Mouse (Mus musculus): ENCODE measurements around the gene Tmem247. TPM values are rescaled to one million over a fixed set of nuclear protein-coding genes. Genes with fewer than 3 reads are reported as not detected.

The Tmem247 gene
- polyA plus RNA-seq, 1 experiment from 2014 or later, result not detected

GRCm38 (mm10) chr17:86965121-86965520 is 48.0 kb downstream of the Tmem247 start:
- no peak for ATAC-seq (ENCODE audit: insufficient number of reproducible peaks, insufficient read depth, low FRiP score, low TSS enrichment)
- Histone ChIP-seq H3K4me2 (replicated peaks) (peak overlapping the region; percentile 88), H3K4me1 (peaks cover 44% of the 10 kb centered on the region), H3K36me3 (peaks cover 5% of the 10 kb centered on the region; the same call in 1 of the 2 replicates), H3K4me3 (peak overlapping the region; percentile 84), H3K27ac (peak overlapping the region; percentile 95), H3K9me3 (no peaks in the 10 kb centered on the region), H3K9ac (peak overlapping the region; percentile 15; the same call in 1 of the 2 replicates), H3K27me3 (no peaks in the 10 kb centered on the region)
- WGBS, result 67% methylated on average over 8 of the region's 8 CpGs

GRCm38 (mm10) chr17:86966040-86966439 is 48.9 kb downstream of the Tmem247 start:
- no peak for ATAC-seq (ENCODE audit: insufficient number of reproducible peaks, insufficient read depth, low FRiP score, low TSS enrichment)
- Histone ChIP-seq H3K27me3 (no peaks in the 10 kb centered on the region), H3K4me1 (peaks cover 35% of the 10 kb centered on the region), H3K4me2 (replicated peaks) (no peak overlapping the region), H3K9ac (no peak overlapping the region), H3K36me3 (peaks cover 13% of the 10 kb centered on the region; the same call in 1 of the 2 replicates), H3K9me3 (no peaks in the 10 kb centered on the region), H3K4me3 (no peak overlapping the region), H3K27ac (no peak overlapping the region)
- 82% methylated on average over 10 of the region's 10 CpGs for WGBS

GRCm38 (mm10) chr17:86967048-86967447 is 49.9 kb downstream of the Tmem247 start:
- Histone ChIP-seq H3K27ac (no peak overlapping the region), H3K4me2 (replicated peaks) (no peak overlapping the region), H3K4me3 (no peak overlapping the region), H3K36me3 (peaks cover 19% of the 10 kb centered on the region; the same call in 1 of the 2 replicates), H3K27me3 (no peaks in the 10 kb centered on the region), H3K9me3 (no peaks in the 10 kb centered on the region), H3K9ac (no peak overlapping the region), H3K4me1 (peaks cover 25% of the 10 kb centered on the region)
- 93% methylated on average over 12 of the region's 12 CpGs for WGBS
- no peak for ATAC-seq (ENCODE audit: insufficient number of reproducible peaks, insufficient read depth, low FRiP score, low TSS enrichment)

- Histone ChIP-seq H3K36me3 (peaks cover 25% of the 10 kb centered on the region; the same call in 1 of the 2 replicates), H3K4me2 (replicated peaks) (no peak overlapping the region), H3K9me3 (no peaks in the 10 kb centered on the region), H3K4me3 (no peak overlapping the region), H3K4me1 (peaks cover 24% of the 10 kb centered on the region), H3K9ac (no peak overlapping the region), H3K27ac (no peak overlapping the region), H3K27me3 (no peaks in the 10 kb centered on the region)
- WGBS, result 80% methylated on average over 10 of the region's 10 CpGs
- ATAC-seq (ENCODE audit: insufficient number of reproducible peaks, insufficient read depth, low FRiP score, low TSS enrichment), result no peak
Observed at GRCm38 (mm10) chr17:86967536-86968525, 50.7 kb downstream of the Tmem247 start.

GRCm38 (mm10) chr17:86968581-86968980 is 51.4 kb downstream of the Tmem247 start:
- Histone ChIP-seq H3K4me2 (replicated peaks) (no peak overlapping the region), H3K27me3 (no peaks in the 10 kb centered on the region), H3K4me1 (peaks cover 24% of the 10 kb centered on the region), H3K9ac (no peak overlapping the region), H3K36me3 (peaks cover 27% of the 10 kb centered on the region; the same call in 1 of the 2 replicates), H3K9me3 (no peaks in the 10 kb centered on the region), H3K27ac (no peak overlapping the region), H3K4me3 (no peak overlapping the region)
- ATAC-seq (ENCODE audit: insufficient number of reproducible peaks, insufficient read depth, low FRiP score, low TSS enrichment), result no peak
- 93% methylated on average over 5 of the region's 5 CpGs for WGBS

- Histone ChIP-seq H3K9me3 (no peaks in the 10 kb centered on the region), H3K4me1 (peaks cover 17% of the 10 kb centered on the region), H3K36me3 (peaks cover 34% of the 10 kb centered on the region), H3K9ac (no peak overlapping the region; the same call in 1 of the 2 replicates), H3K27me3 (no peaks in the 10 kb centered on the region), H3K27ac (no peak overlapping the region), H3K4me2 (replicated peaks) (no peak overlapping the region), H3K4me3 (no peak overlapping the region)
- 68% methylated on average over 5 of the region's 5 CpGs for WGBS
- no peak for ATAC-seq (ENCODE audit: insufficient number of reproducible peaks, insufficient read depth, low FRiP score, low TSS enrichment)
Observed at GRCm38 (mm10) chr17:86969582-86969981, 52.4 kb downstream of the Tmem247 start.

- H3K27me3 ChIP-seq, result no peaks in the 10 kb centered on the region
- no peak overlapping the region; the same call in 1 of the 2 replicates for H3K9ac ChIP-seq
Observed at GRCm38 (mm10) chr17:86970026-86970750, 53.0 kb downstream of the Tmem247 start.

GRCm38 (mm10) chr17:86971036-86971435 is 53.9 kb downstream of the Tmem247 start:
- no peak overlapping the region for H3K4me2 ChIP-seq (replicated peaks)
- 0 out of 2 replicates have a peak, but pooled peaks cover 7% of the 10 kb centered on the region for H3K4me1 ChIP-seq
- WGBS, result 84% methylated on average over 5 of the region's 5 CpGs
- no peaks in the 10 kb centered on the region for H3K9me3 ChIP-seq
- H3K36me3 ChIP-seq, result peaks cover 40% of the 10 kb centered on the region
- no peaks in the 10 kb centered on the region for H3K27me3 ChIP-seq
- no peak overlapping the region for H3K9ac ChIP-seq
- no peak for ATAC-seq (ENCODE audit: insufficient number of reproducible peaks, insufficient read depth, low FRiP score, low TSS enrichment)
- H3K4me3 ChIP-seq, result no peak overlapping the region
- H3K27ac ChIP-seq, result no peak overlapping the region

More at GRCm38 (mm10) chr17:86970026-86970750, 53.0 kb downstream of the Tmem247 start:
- no peak for ATAC-seq (ENCODE audit: insufficient number of reproducible peaks, insufficient read depth, low FRiP score, low TSS enrichment)
- peaks cover 11% of the 10 kb centered on the region for H3K4me1 ChIP-seq
- no peak overlapping the region for H3K4me3 ChIP-seq
- peaks cover 36% of the 10 kb centered on the region for H3K36me3 ChIP-seq
- no peak overlapping the region for H3K27ac ChIP-seq
- H3K4me2 ChIP-seq (replicated peaks), result no peak overlapping the region
- no peaks in the 10 kb centered on the region for H3K9me3 ChIP-seq
- WGBS, result 95% methylated on average over 15 of the region's 15 CpGs

GRCm38 (mm10) chr17:86971860-86972259 is 54.7 kb downstream of the Tmem247 start:
- WGBS, result 86% methylated on average over 7 of the region's 7 CpGs
- H3K27ac ChIP-seq, result no peak overlapping the region
- H3K4me2 ChIP-seq (replicated peaks), result no peak overlapping the region
- no peak overlapping the region for H3K4me3 ChIP-seq
- H3K4me1 ChIP-seq, result 0 out of 2 replicates have a peak, but pooled peaks cover 7% of the 10 kb centered on the region
- H3K27me3 ChIP-seq, result no peaks in the 10 kb centered on the region
- no peak for ATAC-seq (ENCODE audit: insufficient number of reproducible peaks, insufficient read depth, low FRiP score, low TSS enrichment)
- H3K36me3 ChIP-seq, result peaks cover 42% of the 10 kb centered on the region
- no peak overlapping the region for H3K9ac ChIP-seq
- no peaks in the 10 kb centered on the region for H3K9me3 ChIP-seq

All from embryonic facial prominence, embryonic 12.5 days (tissue).